Mouse (Mus musculus) urinary bladder, postnatal 25 days (tissue): ENCODE data around the gene Ppme1.

Source experiments
- DNase-seq: peaks from one replicate; pipeline ENCODE4 v3.0.0; 2022; ENCODE audit warnings: low spot score

The Ppme1 gene

DNA sequence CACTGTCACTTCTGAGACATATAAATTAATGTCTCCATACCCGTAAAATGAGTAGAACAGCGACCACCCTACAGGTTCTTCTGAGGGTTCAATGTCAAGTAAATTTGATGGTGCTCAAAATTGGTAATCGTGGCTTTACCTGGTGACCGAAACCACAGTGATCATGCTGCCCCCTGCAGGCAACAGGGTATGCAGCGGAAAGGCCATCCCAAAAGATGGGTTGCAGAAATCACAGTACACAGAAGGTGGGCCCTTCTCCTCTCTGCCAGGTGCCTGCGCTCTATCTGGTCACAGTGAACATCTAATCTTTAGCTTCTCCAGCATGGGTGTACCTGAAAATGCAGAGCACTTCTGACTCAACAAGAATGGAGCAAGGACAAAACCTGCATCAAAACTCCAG is 46.6 kb downstream of the Ppme1 start:
- peak; percentile 60 for DNase-seq

DNA sequence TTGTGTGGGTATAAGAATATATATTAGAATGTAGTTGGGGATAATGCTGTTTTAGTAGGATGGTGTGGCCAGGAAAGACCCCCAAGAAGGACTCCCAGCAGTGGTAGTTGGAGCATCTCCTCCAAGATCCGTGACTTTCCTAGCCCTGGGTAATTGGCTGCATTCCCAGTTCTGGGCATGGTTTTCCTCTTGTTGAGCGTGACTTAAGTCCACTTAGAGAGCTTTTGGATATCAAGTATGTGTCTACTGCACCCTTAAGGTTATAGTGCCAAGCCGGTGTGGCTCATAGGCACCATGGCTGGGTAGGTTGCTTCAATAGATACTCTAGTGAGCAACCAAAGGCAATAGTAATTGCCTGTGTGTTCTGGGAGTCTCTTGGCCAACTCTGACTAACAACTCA is 48.4 kb downstream of the Ppme1 start:
- no peak for DNase-seq

DNA sequence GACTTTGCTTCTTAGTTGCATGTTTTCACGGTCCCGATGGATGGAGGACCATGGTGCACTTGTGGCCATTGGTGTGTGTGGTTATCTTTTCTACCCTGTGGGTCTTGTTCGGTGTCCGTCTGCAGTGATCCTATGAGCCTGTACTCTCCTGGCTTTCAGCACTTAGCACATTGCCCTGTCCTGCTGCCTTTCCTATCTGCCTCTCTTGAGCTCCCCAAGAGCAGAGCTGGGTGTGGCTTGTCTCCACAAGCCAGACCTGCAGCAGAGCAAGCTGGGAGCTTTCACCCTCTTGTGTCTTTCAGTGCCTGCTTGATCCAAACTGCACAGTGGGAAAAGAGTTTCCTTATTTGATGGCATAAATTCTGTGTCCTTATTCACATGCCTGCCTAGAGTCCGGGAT is 54.6 kb downstream of the Ppme1 start:
- DNase-seq = no peak

DNA sequence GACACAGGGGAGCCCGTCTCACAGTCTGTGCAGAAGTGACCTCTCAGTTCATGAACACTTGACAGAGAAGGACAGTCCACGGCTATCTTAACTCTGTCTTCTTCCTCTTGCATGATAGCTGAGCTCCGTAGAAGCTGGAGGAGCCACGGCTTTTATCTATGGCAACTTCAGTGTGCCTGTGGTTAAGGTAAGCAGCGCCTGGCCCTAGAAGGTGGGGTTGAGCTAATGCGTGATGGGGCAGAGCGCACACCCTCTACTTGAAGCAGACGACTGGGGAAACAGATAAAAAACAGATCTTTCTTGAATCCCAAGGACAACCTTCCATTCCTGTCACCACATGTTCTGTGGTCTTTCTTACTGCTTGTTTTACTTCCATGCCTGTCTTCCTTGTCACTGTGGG is 55.2 kb downstream of the Ppme1 start:
- DNase-seq = no peak

GRCm38 (mm10) chr7:100312716-100313115 is 59.4 kb downstream of the Ppme1 start:
- DNase-seq = no peak

- no peak for DNase-seq
Measured at GRCm38 (mm10) chr7:100310290-100310689, 61.8 kb downstream of the Ppme1 start.

DNA sequence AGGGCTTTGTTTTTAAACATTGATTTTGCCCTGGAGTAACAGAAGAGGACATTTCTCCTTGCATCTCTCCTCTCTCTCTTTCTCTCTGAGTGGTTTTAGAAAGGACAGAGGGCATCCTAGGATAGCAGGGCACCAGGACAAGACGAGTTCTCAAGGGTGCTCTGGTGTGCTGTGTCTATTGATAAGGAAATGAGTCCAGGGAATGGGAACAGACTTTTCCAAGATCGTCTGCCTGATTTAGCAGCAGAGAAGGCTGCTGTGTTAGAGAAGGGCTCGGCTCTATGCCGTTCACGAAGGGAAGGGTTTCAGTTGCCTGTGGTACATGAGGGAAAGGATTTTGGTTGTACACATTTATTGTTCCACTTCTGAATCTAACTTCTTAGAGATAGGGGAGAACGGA is 62.4 kb downstream of the Ppme1 start:
- DNase-seq = no peak

DNA sequence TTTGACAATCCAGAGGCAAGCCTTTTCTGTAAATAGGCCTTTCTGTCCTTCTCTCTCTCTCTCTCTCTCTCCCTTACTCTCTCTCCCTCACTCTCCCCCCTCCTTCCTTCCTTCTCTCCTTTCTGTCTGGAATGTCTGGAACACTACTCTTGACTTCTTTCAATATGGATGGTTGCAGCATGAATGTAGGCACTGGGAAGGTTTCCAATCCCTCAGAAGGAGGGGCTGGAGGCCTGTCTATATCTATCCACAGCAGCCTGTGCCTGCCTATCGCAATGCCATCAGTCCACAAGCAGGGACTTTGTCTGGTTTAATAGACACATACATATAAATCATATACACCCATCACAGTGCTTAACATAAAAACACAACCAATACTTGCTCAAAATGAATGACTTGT is 62.9 kb downstream of the Ppme1 start:
- DNase-seq = no peak

DNA sequence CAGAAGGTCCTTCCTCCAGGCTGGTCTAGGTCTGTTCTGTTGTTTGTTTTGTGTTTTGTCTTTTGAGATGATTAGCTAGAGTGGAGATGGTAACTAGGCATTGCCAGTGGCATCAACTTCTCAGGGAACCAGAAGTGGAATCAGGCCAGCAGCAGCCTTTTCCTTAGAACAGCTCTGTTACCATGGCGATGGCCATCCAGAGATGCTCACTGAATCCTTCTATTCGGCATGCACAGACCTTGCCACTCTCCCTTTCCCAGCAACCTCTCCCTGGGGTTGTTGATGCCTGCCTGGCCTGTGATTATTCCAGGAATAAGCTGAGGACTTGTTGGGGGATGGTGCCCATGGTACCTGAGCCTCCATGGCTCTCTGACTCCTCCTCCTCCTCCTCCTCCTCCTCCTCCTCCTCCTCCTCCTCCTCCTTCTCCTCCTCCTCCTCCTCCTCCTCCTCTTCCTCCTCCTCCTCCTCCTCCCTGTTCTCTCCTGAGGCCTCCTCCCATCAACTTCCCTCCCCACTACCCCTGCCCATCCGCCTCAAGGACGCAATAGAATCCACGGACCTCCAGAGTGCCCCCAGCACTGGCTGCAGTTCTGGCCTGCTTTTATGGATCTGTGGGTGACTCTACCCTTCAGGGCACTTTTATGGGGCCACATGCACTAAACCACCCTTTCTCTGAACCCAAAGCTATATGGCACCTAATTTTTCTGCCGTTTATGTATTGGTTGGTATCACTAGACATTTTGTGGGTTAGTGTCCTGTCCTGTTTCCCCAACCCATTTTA is 64.0 kb downstream of the Ppme1 start:
- no peak for DNase-seq

GRCm38 (mm10) chr7:100305894-100306293 is 66.2 kb downstream of the Ppme1 start:
- no peak for DNase-seq

DNA sequence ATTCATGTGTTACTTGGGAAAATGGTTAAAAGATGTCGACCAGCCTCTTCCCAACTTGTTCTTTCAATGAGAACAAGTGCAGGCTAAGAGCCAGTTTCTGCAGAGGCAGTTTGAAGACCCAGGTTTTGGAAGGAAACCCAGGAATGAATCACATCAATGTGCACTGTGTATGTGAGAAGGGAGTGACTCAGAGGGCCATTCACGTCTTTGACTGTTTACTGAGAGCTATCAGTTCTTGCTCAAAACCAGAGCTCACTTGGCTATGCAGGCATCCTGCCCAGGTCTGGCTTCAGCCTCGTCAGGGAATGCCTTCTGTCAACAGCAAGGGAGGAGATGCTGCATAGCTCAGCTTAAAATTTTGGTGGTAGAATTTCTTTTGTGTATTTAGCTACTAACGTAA is 69.8 kb downstream of the Ppme1 start:
- peak; percentile 34 for DNase-seq

DNA sequence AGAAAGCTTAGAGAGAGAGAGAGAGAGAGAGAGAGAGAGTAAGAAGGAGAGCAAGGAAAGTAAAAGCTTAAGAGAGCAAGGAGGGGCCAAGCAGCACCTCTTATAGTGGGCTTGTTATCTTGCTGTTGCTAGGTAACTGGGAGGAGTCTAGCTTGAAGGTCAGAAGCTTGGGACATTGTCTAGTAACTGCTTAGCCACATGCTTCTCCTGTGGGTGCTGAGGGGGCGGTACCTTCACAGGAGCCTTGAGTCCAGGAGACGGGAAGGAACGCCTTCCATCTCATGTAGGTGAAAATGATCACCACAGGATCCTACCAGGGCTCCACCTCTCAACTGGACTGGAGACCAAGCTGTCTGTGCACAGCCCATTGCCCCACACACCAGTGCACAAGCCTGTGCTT is 70.7 kb downstream of the Ppme1 start:
- DNase-seq = no peak

GRCm38 (mm10) chr7:100298861-100299510 is 73.1 kb downstream of the Ppme1 start:
- DNase-seq = no peak

DNA sequence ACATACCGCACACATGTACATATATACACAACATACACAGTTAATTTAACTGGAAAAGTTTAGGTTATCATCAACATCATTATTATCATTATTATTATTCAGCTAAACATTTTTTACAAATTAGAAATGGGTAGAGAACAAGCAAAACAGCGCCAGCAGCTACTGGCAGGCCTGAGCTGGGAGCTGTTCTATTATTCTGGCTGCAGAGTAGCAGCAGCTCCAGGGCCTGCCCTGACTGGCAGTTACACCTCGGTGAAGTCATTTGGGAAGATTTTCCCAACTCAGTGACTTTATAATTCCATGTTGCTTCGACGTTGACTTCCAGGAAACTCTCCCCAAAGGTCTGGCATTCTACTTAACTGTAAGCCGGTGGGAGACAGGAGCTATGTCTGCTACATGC is 75.4 kb downstream of the Ppme1 start:
- DNase-seq = no peak

DNA sequence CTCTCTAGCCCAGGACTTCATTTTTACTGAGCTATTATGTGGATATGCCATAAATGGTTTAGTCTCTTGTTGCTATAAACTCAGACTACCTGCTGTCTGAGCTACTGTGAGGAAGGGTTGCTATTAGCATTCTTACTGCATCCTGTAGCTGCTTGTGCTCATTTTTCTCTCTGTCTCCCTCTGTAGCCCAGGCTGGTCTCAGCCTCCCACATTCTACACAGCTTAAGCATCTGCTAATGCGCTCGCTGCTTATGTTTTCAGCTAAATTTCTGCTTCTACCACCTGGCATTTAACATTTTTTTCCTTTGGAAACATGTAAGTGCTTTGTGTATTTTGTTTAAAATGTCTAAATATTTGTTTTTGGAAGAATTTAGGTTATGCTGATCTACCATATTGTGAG is 76.4 kb downstream of the Ppme1 start:
- no peak for DNase-seq

GRCm38 (mm10) chr7:100293546-100293945 is 78.6 kb downstream of the Ppme1 start:
- no peak for DNase-seq

DNA sequence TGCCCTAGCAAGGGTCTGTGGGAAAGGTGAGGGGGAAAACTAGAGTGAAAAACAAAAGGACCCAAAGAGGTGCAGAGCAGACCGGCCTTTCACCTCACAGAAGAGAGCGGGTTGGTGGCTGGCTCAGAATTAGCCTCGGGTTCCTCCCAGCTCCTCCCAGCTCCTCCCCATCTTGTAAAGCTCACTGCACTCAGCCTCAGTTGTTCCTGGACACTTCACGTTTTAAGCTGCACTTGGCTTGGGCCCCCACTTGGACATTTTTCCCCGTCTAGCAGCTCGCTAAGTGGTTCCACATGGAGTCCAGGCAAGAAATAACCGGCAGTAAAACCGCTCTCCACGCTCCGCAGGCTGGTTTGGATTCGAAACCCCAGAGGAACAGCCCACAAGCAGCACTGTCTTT is 83.5 kb downstream of the Ppme1 start:
- DNase-seq = no peak

GRCm38 (mm10) chr7:100287748-100288578 is 84.1 kb downstream of the Ppme1 start:
- peak; percentile 65 for DNase-seq

GRCm38 (mm10) chr7:100285383-100285782 is 86.7 kb downstream of the Ppme1 start, which contains the start of gene P4ha3:
TSS of gene P4ha3 (plus strand) at chr7:100285520.
- peak; percentile 35 for DNase-seq

DNA sequence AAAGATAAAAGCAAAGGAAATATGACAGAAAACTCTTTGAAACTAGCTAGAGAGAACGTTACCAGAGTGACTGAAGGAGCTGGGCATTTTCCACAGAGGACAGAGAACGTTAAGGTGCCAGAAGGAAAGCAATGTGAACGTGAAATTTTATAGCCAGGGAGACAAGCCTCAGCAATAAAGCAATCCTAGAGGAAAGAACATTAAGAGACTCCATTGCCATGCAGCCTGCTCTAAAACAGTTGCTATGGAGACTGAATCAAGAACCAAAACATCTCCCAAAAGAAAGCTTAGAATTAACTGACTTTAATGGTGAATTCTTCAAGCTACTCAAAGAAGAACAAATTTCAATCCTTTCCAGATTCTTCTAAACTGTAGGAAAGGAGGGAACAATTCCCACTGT is 88.8 kb downstream of the Ppme1 start:
- no peak for DNase-seq

GRCm38 (mm10) chr7:100281596-100281995 is 90.5 kb downstream of the Ppme1 start:
- no peak for DNase-seq

GRCm38 (mm10) chr7:100279803-100280202 is 92.3 kb downstream of the Ppme1 start:
- DNase-seq = peak; percentile 40
